Mouse (Mus musculus) embryonic fibroblast, embryonic 13.5 days (primary cell): ENCODE measurements around the gene Cacna1c.

Experiments used
- CTCF ChIP-seq: IDR thresholded peaks from 2 replicates; pipeline ENCODE4 v1.5.1; 2011; ENCODE audit warnings: mild to moderate bottlenecking, control low read depth, low read length, moderate library complexity, borderline replicate concordance; ENCODE audit not compliant: insufficient read depth
- POLR2A ChIP-seq: IDR thresholded peaks from 2 replicates; pipeline ENCODE4 v1.6.1; 2011; ENCODE audit warnings: low read depth, mild to moderate bottlenecking, control low read depth, low read length, moderate library complexity

DNA sequence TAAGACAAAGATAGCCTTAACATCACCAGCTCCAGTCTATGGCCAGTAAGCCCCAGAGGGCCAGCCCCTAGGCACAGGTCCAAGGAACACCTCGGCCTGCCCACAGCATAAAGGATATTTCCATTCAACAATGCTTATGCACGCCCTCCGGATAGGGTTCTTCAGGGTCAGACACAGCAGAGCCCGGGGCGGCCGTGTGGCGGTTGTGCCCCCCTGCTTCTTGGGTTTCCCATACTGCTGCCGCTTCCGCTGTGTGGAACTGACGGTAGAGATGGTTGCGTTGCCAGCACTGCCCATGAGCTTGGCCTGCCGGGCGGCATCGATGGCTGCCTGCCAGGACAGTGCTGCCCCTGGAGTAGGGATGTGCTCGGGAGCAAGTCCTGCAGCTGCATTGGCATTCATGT lies 139.1 kb downstream of the Cacna1c start:
- TF ChIP-seq CTCF (no peak), POLR2A (no peak)
